Mouse (Mus musculus): ENCODE measurements around the gene Uba52.
"Not testable (repeated sequence)": the region's sequence is repeated elsewhere in the genome, so short reads cannot be mapped to it uniquely, and the experiment has no call there.

The Uba52 gene

DNA sequence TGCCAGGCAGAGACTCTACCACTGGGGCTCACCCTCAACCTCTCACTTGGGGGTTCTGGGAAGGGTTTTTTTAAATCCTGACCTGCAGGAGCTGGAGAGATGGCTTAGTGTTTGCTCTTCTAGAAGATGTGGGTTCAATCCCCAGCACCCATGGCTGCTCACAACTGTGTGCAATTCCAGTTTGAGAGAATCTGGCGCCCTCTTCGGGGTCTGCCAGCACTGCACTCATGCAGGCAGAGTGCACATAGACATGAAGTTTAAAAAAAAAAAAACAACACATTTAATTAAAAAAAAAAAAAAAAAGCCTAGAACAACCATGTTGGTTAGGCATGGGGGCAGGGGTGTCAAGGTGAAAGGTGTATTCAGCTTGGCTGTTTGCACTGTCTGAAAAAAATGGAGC is 19.7 kb upstream of the Uba52 start:
- DNase-seq = no peak

DNA sequence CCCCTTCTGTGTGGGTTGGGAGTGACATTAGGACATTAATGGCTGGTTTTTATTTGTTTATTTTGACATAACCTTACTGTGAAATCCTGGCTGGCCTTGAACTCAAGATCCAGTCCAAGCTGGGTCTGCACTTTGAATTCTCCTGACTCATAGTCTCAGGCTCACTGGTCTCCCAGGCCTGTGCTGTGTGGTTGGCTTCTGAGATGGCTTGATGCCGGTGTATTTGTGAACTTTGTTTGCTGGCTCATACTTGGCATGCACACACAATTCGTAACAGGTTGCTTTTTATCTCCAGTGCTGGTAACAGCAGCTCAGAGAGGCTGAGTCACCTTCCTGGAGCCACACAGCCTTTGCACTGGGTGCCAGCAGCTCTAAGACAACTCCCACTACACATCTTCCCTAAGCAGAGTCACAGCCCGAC is 19.1 kb upstream of the Uba52 start:
- DNase-seq = peak in 1 of 2 experiments; percentile 18

DNA sequence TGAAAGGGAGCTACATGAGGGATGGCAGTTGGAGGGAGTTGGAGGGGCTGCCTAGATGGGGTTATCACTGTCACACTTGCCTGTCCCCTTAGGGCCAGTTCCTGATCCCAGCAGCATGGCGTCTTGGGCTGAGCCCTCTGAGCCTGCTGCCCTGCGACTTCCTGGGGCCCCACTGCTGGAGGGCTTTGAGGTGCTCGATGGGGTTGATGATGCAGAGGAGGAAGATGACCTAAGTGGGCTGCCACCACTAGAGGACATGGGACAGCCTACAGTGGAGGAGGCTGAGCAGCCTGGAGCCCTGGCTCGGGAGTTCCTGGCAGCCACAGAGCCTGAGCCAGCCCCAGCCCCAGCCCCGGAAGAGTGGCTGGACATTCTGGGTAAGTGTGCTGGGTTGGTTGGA is 18.7 kb upstream of the Uba52 start:
- no peak for DNase-seq

DNA sequence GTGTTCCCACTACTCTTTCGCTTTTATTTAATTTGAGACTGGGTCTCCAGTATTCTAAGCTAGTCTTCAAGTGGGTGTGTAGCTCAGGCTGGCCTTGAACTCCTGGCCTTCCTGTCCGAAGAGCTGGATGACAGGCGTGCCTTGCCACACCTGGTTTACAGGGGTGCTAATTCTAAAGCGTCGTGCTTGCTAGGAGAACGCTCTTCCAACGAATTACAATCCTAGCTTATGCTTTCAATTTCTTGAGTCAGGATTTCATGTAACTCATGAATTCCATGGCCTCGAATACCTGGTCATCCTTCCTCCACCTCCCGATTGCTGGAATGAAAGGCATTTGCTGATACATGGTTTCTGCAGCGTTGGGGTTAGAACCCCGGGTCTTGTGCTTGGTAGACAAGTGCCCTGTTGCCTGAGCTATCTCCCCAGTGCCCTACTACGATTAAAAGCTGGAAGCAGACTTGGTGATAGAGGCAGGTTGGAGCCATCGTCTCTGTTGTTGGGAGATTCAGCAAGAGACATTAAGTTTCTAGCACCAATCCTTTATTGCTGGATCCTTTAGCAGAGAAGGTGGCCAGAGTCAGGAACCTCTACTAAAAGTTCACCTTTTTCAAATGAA is 17.7 kb upstream of the Uba52 start:
- no peak for DNase-seq

DNA sequence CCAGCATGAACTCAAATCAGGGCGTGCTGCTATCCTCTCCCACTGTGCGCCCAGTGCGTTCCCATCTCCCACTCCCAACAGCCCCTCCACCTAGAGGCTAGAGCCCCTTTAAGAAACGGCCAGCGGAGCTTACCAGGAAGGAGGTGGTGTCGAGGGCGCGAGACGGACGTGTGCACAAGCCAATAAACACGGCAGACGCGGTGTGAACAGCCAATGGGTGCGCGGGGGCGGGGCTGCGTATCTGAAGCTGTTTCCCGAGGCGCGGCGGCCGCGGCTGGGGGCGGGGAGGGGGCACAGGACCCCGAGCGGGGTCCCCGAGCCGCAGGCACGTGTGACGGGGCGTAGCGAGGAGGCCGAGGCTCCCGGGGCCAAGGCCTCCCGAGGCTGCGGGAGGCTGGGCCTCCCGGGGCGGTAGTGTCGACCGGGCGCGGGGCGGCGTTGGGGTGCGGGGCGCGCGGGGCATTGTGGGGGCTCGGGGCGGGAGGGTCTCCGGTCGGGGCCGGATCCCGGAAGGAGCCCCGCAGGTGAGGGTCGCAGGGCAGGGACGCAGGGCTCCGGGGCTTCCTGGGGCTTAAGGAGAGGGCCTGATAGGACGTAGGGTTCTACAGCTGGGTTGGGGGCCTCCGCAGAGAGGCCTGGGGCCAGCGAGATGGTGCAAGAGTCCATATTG is 17.0 kb upstream of the Uba52 start, which contains the start of the genes Fkbp8 and Kxd1:
TSS of gene Fkbp8 (plus strand) at position 213 of the 670 bp plus-strand sequence.
TSS of gene Kxd1 (minus strand) at position 445 of the 670 bp plus-strand sequence.
- peak; percentile 98 to 99 for DNase-seq

DNA sequence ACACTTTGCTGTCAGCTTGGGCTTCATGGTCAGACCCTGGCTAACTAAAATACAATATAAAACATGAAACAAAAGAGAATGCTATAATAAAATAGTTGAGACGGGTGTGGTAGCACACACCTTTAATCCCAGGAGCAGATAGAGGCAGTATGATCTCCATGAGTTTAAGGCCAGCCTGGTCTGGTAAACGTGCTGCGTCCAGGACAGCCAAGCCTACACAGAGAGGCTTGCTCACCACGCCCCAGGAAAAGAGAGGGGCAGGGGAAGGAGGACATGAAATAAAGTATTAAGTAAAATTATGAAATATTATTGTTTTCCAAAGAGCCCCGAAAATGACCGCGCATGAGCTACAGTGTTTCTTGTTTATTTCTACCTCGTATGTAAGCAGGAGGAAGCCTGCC is 16.5 kb upstream of the Uba52 start:
- DNase-seq = no peak

DNA sequence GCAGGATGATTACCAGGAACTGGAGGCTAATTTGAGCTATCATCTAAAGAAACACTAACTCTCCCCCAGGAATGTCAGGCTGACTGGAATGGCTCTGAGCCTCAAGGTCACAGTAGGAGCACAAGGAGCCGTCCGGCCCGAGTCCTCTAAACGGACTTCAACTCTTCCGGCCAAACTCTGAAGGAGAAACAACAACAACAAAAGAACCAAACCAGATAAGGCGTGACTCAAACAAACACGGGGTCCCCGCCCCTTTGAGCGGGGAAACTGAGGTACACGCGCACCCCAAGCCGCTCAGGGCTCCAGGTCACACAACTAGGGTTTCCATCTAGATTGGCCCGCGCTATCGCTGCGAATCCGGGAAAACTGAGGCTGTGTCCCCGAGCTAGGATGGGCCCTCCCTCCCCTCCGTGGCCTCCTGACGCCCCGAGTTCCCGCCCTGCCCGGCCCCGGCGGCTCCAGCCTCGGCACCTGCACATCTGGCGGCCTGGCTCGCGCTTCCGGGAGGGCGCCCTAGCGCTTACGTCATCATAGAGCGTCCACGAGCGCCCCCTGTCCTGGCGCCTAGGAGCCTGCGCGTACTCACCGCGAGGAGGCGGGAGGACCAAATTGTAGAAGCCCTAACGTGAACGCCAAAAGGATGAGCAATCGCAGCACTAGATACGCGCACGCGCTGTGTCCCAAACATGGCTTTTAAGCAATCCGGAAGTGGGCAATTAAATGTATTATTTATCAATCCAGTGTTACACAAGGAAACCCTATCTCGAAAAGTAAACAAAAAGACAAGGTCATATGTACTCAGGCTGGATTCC is 12.2 kb upstream of the Uba52 start:
- DNase-seq = peak; percentile 96 to 97

DNA sequence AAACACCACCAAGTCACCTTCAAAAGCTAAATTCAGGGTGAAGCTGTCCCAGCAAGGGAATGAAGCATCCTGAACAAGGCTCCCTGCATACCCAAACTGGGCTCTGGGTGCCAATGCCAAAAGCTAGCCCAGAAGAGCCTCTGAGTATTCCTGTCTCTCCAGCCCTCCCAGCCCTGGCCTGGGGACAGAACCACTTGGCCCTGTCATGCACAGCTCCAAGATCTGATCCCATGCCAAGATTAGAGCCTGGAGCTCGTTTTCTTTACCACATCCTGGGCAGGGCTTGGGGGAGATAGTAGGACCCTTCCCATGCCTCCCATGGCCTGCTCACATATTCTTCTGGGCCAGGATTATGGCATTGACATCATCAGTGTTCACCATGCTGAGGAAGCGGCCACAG is 9.0 kb upstream of the Uba52 start:
- no peak for DNase-seq

DNA sequence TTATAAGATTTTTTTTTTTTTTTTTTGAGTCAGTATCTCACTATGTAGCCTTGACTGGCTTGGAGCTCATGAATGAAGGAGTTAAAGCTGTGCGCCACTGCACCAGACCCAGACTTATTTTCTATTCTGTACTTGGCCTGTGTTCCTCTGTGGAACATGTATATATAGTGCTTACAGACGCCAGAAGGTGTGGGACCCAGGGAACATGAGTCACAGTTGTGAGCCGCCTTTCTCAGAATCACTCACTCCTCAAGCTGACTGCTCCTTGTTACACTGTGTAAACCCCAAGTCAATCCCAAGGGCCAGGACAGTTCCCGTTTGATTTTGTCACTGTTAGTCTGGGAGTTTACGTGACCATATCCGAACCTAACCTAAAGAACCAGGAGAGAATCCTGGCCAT is 8.4 kb upstream of the Uba52 start:
- no peak for DNase-seq

DNA sequence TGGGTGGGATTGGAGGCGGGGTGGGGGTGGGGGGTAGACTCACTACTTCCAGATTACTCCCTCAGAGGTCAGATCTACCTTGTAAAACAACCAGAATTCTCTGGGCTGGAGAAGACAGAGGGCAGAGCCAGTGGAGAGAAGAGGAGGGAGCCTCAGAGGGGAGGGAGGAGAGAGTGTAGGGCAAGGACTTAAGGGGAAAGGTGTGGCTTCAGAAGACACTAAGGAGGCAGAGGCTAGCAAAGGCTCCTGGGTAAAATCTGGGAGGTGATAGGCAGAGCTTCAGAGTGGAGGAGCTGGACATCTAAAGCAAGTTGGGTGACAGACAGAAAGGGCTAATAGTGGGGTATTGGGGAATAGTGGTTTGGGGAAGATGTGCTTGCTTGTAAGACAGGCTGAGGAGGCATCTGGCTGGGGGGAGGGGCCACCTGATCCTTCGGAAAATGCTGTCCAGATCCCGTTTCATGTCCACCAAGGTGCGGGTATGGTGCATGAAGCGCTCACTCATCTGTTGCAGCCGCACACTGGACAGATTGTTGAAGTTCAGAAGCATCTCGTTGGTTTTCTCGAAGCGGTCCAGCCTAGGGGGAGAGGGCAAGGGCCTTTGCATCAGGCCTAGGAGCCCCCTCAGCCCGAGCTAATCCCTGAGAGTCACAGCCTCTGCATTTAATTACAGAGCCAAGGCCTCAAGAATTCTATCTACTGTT is 7.5 kb upstream of the Uba52 start:
- no peak for DNase-seq

DNA sequence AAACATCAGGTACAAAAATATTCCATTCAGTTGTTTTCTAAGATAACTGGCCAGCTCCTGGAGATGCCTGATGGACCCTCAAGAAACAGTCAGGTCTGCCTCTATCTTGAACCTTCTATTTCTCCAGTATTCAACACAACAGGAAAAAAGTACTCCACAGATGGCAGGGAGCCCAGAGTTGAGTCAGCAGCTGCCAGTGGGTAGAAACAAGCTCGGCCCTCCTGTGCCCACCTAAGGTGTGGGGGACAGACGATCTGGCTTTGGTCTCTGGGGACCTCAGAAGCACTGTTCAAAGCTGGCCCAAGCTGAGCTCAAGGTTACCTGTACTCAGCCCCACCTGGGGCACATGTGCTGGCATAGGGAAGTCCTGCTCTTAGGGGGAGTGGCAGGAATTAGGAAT is 2.8 kb upstream of the Uba52 start:
- peak in 1 of 2 experiments; percentile 49 for DNase-seq

DNA sequence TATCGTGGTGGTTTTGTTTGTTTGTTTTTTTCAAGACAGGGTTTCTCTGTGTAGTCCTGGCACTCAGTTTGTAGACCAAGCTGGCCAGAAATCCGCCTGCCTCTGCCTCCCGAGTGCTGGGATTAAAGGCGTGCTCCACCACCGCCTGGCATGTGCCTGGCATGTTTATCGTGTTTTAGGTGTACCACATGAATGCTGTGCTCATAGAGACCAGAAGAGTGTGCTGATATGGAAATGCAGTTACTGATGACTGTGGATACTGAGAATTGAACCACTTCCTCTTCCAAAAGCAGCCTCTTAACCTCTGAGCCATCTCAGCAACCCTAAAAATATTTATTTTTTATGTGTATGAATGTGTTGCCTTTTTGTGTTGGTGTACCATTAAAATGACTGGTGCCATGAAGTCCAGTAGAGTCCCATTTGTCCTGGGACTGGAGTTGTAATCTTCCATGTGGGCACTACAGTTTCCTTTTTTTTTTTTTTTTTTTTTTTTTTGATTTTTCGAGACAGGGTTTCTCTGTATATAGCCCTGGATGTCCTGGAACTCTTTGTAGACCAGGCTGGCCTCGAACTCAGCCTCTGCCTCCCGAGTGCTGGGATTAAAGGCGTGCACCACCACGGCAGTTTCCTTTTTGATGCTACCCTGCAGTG is 1.8 kb upstream of the Uba52 start:
- DNase-seq = no peak

DNA sequence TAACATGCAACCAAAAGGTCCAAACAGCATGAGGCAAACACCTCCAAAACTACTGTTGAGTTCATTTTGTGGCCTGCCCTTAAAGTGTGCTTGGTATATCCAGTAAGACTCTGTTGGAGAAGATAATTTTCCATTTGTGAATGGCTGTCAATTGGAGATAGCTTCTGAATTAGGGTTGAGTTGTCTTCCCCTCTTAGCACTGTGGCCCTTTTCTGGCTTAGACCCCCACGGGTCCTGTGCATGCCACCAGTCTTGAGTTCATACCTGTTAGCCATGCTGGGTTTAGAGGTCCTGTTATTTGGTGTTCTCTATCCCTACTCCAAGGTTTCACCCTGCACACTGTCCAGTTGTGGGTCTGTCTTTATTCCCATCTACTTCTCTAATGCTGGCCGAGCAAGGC is 1.2 kb upstream of the Uba52 start:
- no peak for DNase-seq

DNA sequence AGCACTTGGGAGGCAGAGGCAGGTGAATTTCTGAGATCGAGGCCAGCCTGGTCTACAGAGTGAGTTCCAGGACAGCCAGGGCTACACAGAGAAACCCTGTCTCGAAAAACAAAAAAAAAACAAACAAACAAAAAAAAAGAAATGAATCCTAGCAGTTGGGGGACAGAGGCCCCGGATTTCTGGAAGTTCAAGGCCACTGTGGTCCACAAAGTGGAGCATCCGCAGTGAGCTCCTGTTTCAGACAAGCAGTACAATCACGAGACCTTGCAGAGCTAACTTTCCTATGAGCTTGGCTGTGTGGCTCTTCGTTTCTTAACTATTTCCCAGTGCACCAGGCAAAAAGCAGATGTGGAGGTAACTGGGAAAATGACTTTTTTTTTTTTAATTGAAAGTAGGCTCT is 573 bp upstream of the Uba52 start:
- DNase-seq = not testable (repeated sequence)

DNA sequence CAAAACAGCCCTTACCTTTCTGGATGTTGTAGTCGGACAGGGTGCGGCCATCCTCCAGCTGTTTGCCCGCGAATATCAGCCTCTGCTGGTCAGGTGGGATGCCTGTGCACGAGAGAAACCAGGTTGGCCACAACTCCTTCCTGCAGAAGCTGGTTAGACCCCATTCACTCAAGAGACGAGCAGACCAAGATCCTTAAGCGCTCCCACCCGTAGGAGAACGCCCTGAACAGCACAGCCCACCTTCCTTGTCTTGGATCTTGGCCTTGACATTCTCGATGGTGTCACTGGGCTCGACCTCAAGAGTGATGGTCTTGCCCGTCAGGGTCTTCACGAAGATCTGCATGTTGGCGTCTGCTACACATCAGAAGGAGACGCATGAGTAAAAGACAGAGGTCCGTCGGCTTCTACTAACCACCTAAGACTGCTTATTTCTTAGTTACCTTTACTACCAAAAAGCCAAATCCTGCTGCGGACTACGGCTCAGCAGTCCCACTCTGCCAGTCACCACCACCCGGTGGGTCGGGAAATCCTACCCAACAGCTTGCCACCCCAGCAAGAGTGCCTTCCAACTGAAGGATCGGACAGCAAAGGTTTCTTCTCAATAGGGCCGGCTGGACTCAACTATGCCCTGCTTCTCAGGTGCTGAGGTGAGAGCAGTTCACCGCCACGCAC is 1.2 kb downstream of the Uba52 start:
- DNase-seq = no peak

DNA sequence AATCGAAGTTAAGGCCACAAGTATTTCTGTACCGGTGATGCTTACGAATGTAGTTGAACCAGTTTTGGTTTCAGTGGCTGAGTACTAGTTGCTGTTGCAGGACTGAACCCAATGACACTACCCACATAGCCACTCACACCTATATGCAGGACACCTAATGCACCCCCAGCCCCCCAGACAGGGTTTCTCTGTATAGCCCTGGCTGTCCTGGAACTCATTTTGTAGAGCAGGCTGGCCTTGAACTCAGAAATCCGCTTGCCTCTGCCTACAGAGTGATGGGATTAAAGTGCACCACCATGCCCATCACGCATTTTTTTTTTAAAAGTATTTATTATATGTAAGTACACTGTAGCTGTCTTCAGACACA is 3.6 kb downstream of the Uba52 start:
- DNase-seq = no peak

DNA sequence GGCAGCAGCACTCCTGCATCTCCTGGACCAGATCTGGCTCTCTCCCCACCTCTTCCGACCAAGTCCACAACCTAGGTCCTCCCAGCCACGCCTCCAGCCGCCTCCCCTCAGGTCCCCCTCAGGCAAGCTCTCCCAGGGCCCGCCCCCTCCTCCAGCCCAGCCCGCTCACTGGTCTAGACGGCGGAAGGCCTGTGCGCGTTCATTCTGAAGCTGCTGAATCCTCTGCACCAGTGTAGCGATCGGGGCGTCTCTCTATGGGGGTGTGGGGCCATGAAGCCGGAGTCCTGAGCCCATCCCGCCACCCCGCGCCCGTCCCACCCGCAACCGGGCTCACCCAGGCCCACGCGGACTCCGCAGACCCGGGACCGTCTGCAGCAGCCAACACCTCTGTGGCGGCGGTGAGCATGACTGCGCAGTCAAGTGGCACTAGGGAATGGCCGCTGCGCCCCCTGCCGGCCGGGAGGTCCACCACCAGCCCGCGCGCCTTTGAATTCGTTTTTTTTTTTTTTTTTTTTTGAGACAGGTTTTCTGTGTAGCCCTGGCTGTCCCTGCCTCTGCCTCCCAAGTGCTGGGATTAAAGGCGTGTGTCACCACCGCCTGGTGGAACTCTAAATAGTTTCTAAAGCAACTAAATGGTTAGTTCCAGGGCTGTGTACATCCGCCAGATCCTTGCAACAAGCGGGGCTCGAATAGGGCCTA is 4.1 kb downstream of the Uba52 start, which contains the start of gene Rex1bd:
TSS of gene Rex1bd (minus strand) at position 425 of the 699 bp plus-strand sequence.
- DNase-seq = peak; percentile 96 to 97

DNA sequence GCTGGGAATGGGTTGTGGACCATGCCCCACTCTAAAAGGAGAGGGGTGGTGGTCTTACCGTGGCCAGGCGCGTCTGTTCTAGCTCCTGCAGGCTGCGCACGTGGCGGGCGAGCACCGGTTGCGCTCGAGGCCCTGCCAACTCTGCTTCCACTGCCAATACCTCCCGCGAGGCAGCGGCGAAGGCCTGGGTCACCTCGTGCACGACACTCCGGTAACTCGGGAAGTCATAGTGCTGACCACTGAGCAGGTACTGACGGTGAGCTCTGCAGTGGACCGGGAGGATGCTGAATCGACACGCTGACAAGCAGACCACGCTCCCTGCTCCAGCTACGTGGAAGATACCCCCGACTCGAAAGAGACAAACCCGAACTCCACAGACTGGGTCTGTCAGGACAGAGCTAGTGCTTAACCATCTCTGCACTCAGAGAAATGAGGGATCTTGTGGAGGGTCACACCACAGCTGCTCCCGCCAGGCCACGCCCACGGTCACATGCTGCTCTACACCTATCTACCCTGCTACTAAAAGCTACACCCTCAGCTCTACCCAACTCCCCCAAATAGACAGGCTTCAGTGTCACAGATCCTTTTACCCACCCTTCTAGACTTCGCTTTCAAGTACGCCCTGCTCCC is 4.8 kb downstream of the Uba52 start:
- DNase-seq = peak in 1 of 2 experiments; percentile 36

DNA sequence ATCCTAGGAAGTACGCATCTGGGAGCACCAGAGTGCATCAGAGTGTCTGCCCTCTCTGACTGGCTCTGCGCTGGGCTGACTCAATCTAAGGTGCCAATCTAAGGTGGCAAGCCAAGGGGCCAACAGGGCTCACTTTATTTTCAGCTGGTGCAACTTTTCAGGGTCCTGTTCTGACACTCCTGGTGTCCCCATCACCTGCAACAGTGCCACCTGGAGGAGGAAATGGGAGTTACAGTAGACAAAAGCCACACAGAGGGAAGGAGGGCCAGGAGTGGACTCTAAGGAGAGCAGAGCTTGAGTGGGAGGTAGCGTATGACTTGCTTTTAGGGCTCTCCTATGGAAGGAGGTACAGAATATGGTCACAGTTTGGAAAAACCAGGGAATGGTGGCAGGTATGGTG is 5.8 kb downstream of the Uba52 start:
- peak; percentile 65 to 90 for DNase-seq

DNA sequence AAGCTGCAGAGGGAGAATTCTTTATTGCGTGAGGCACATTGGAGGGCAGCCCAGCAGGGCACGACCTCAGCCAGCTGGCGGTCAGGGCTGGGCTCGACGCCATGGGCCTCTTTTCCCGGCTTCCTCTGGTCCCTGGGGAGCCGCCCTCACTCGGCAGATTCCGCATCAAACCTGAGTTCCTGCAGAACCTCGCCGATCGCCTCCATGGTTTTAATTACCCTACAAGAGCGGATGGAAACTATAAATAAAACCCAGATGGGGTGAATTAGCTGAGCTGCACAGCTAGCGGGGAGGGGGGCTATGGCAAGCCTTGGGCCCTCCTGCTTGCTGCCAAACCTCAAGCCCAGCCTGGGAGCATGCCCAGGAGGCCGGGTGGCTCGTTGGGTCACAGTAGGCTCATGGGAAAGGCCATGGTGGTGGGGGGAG is 6.3 kb downstream of the Uba52 start:
- peak; percentile 49 to 74 for DNase-seq
